Mouse (Mus musculus) CH12.LX (cell line): ENCODE results near the gene Rnd1. TPM values are rescaled to one million over a fixed set of nuclear protein-coding genes. Genes with fewer than 3 reads are reported as not detected.
A peak's percentile ranks its signal among the peaks of the same experiment; 100 is the strongest.

Experiments
- DNase-seq: peaks from one replicate; pipeline ENCODE4 v3.0.0-alpha.2; 2013; ENCODE audit errors: extremely low read depth
- H3K27ac ChIP-seq: 2 replicates; pipeline ENCODE4 v1.5.1; 2012; ENCODE audit warnings: low read depth, mild to moderate bottlenecking, control low read depth, moderate library complexity; ENCODE audit not compliant: insufficient read depth
- H3K27me3 ChIP-seq: replicated peaks from 2 replicates; pipeline ENCODE3; 2012; ENCODE audit warnings: inconsistent platforms
- H3K36me3 ChIP-seq, 2 experiments: replicated peaks in 1 of 2; 2 replicates each; pipeline versions ENCODE3 to v1.6.1; 2012; ENCODE audit warnings: inconsistent platforms in 1 of 2, low read length in 1 of 2, mild to moderate bottlenecking in 1 of 2, mixed read lengths in 1 of 2, moderate library complexity in 1 of 2; ENCODE audit not compliant: control insufficient read depth in 1 of 2, insufficient read depth in 1 of 2
- H3K4me1 ChIP-seq, 2 experiments: 2 replicates each; pipeline ENCODE4 v1.6.1; 2012; ENCODE audit warnings: inconsistent platforms in 1 of 2, moderate library complexity in 1 of 2; ENCODE audit not compliant: insufficient read depth in 2 of 2, control insufficient read depth in 1 of 2
- H3K4me2 ChIP-seq: 2 replicates; pipeline ENCODE4 v1.6.1; 2012; ENCODE audit warnings: low read depth, mild to moderate bottlenecking, control low read depth; ENCODE audit not compliant: poor library complexity, insufficient read depth, severe bottlenecking
- H3K4me3 ChIP-seq, 3 experiments: fragments of 150-350 bp in 1 of 3; sonication (generic) in 1 of 3; replicated peaks in 1 of 3; 2 replicates each; pipeline versions ENCODE3 to v1.5.1; 2011 to 2012; ENCODE audit warnings: low read depth in 2 of 3, low read length in 2 of 3, mild to moderate bottlenecking in 2 of 3, moderate library complexity in 2 of 3, control low read depth in 1 of 3, improper control_type of control experiment in 1 of 3, inconsistent platforms in 1 of 3, mixed read lengths in 1 of 3; ENCODE audit not compliant: poor library complexity in 1 of 3
- H3K79me2 ChIP-seq: replicated peaks from 2 replicates; pipeline ENCODE4 v1.6.1; 2012; ENCODE audit warnings: mild to moderate bottlenecking, moderate library complexity; ENCODE audit not compliant: control insufficient read depth, poor library complexity, insufficient read depth, severe bottlenecking; ENCODE audit errors: extremely low read depth
- H3K9ac ChIP-seq: 2 replicates; pipeline ENCODE4 v1.6.1; 2012; ENCODE audit warnings: low read depth, mild to moderate bottlenecking, control low read depth, moderate library complexity; ENCODE audit not compliant: insufficient read depth
- H3K9me3 ChIP-seq: replicated peaks from 2 replicates; pipeline ENCODE3; 2012; ENCODE audit warnings: low read length, inconsistent platforms, mixed read lengths
- BHLHE40 ChIP-seq: IDR thresholded peaks from 2 replicates; pipeline ENCODE4 v1.6.1; 2011; ENCODE audit warnings: mild to moderate bottlenecking, low read depth, low read length, improper control_type of control experiment
- CHD1 ChIP-seq: IDR thresholded peaks from 2 replicates; pipeline ENCODE4 v1.6.1; 2012; ENCODE audit warnings: low read depth, low read length, improper control_type of control experiment, inconsistent platforms
- CHD2 ChIP-seq: IDR thresholded peaks from 2 replicates; pipeline ENCODE4 v1.6.1; 2011; ENCODE audit warnings: low read length, improper control_type of control experiment
- CTCF ChIP-seq, 2 experiments: IDR thresholded peaks in 1 of 2; conservative IDR thresholded peaks in 1 of 2; 2 replicates each; pipeline ENCODE4 v1.5.1; 2011 to 2012; ENCODE audit warnings: low read depth in 2 of 2, low read length in 2 of 2, improper control_type of control experiment in 1 of 2, inconsistent platforms in 1 of 2, mild to moderate bottlenecking in 1 of 2, moderate library complexity in 1 of 2
- EP300 ChIP-seq: IDR thresholded peaks from 2 replicates; pipeline ENCODE4 v1.6.1; 2011; ENCODE audit warnings: low read length, improper control_type of control experiment
- ETS1 ChIP-seq: conservative IDR thresholded peaks from 2 replicates; pipeline ENCODE4 v1.6.1; 2012; ENCODE audit warnings: low read depth, mild to moderate bottlenecking, inconsistent platforms, low read length, improper control_type of control experiment, moderate library complexity
- MAX ChIP-seq: IDR thresholded peaks from 2 replicates; pipeline ENCODE4 v1.6.1; 2011; ENCODE audit warnings: low read length, improper control_type of control experiment
- MAZ ChIP-seq: IDR thresholded peaks from 2 replicates; pipeline ENCODE4 v1.6.1; 2012; ENCODE audit warnings: low read depth, mild to moderate bottlenecking, inconsistent platforms, low read length, improper control_type of control experiment, moderate library complexity
- NELFE ChIP-seq: IDR thresholded peaks from 2 replicates; pipeline ENCODE4 v1.6.1; 2011; ENCODE audit warnings: low read depth, low read length, improper control_type of control experiment
- PAX5 ChIP-seq: IDR thresholded peaks from 2 replicates; pipeline ENCODE4 v1.6.1; 2012; ENCODE audit warnings: low read length, inconsistent platforms, mixed read lengths
- POLR2A ChIP-seq: IDR thresholded peaks from 2 replicates; pipeline ENCODE4 v1.6.1; 2011; ENCODE audit warnings: low read depth, mild to moderate bottlenecking, improper control_type of control experiment, low read length
- POLR2AphosphoS2 ChIP-seq: IDR thresholded peaks from 2 replicates; pipeline ENCODE4 v1.6.1; 2011; ENCODE audit warnings: low read depth, low read length, improper control_type of control experiment
- RAD21 ChIP-seq: IDR thresholded peaks from 2 replicates; pipeline ENCODE4 v1.6.1; 2011; ENCODE audit warnings: low read depth, mild to moderate bottlenecking, low read length, improper control_type of control experiment, moderate library complexity
- RCOR1 ChIP-seq: conservative IDR thresholded peaks from 2 replicates; pipeline ENCODE4 v1.6.1; 2012; ENCODE audit warnings: low read depth, mild to moderate bottlenecking, inconsistent platforms, low read length, improper control_type of control experiment
- SIN3A ChIP-seq: IDR thresholded peaks from 2 replicates; pipeline ENCODE4 v1.6.1; 2012; ENCODE audit warnings: low read length, improper control_type of control experiment, inconsistent platforms
- SMC3 ChIP-seq: IDR thresholded peaks from 2 replicates; pipeline ENCODE4 v1.6.1; 2011; ENCODE audit warnings: low read depth, low read length, improper control_type of control experiment
- TBP ChIP-seq: conservative IDR thresholded peaks from 2 replicates; pipeline ENCODE4 v1.6.1; 2011; ENCODE audit warnings: low read depth, low read length, improper control_type of control experiment
- TCF12 ChIP-seq: IDR thresholded peaks from 2 replicates; pipeline ENCODE4 v1.6.1; 2014; ENCODE audit warnings: low read depth, mild to moderate bottlenecking, inconsistent platforms, low read length, improper control_type of control experiment
- UBTF ChIP-seq: IDR thresholded peaks from 2 replicates; pipeline ENCODE4 v1.6.1; 2012; ENCODE audit warnings: low read depth, mild to moderate bottlenecking, inconsistent platforms, low read length, improper control_type of control experiment, moderate library complexity
- USF1 ChIP-seq: IDR thresholded peaks from 2 replicates; pipeline ENCODE4 v1.6.1; 2014; ENCODE audit warnings: low read depth, mild to moderate bottlenecking, inconsistent platforms, low read length, improper control_type of control experiment
- USF2 ChIP-seq: conservative IDR thresholded peaks from 2 replicates; pipeline ENCODE4 v1.6.1; 2011; ENCODE audit warnings: low read depth, low read length, improper control_type of control experiment
- ZKSCAN1 ChIP-seq: IDR thresholded peaks from 2 replicates; pipeline ENCODE4 v1.6.1; 2012; ENCODE audit warnings: low read depth, inconsistent platforms, low read length, improper control_type of control experiment, borderline replicate concordance
- ZNF384 ChIP-seq: IDR thresholded peaks from 2 replicates; pipeline ENCODE4 v1.6.1; 2012; ENCODE audit warnings: low read depth, low read length, improper control_type of control experiment, inconsistent platforms
- dilution Hi-C: fragments of 300-500 bp; cut with MboI; formaldehyde crosslinking; loops from 2 replicates; pipeline ENCODE4 v1.14.3; 2020; ENCODE audit warnings: low sequenced_read_pairs; ENCODE audit not compliant: extremely low pct_unique_long_range_greater_than_20kb, extremely low pct_ligation_motif_present
- in situ Hi-C: fragments of 300-500 bp; cut with MboI; formaldehyde crosslinking; loops from 3 replicates; pipeline ENCODE4 v1.14.3; 2019; ENCODE audit warnings: low sequenced_read_pairs, low pct_ligation_motif_present, low pct_unique_long_range_greater_than_20kb, mixed read lengths
- polyA plus RNA-seq: library from polyadenylated mRNA; unstranded; fragments of >175 nt; gene quantifications from 2 replicates; pipeline ENCODE4 v1.2.1, GENCODE M21; 2012; ENCODE audit warnings: low read depth; ENCODE audit not compliant: insufficient read length
- total RNA-seq, 2 experiments: library from RNA; depleted of rRNA; stranded (reverse); fragments of 300-350 nt in 1 of 2; fragments of >200 nt in 1 of 2; gene quantifications; 2 replicates each; pipeline ENCODE4 v1.2.3; 2012 to 2014

Gene Rnd1
- total and polyA plus RNA-seq, 3 experiments, result 6.0 to 9.4 (median 6.3) TPM

DNA sequence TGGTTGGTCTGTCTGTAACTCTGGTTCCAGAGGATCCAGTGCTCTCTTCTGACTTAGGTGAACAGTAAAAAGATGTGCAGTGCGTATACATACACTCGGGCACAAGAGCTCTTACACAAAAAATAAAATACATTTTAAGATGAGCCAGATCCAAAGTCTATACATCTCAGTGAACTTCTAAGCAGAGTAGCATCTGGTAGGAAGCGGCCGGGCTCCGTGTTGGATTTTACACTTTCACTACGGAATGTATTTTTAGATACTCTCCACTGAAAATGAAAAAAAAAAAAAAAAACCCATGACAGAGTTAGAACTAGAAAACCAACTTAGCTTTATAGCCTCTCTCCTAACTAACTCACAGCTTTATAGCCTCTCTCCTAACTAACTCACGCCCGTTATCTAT lies 3.4 kb upstream of the Rnd1 start:
- Histone ChIP-seq H3K27me3 (peaks cover 17% of the 10 kb centered on the region), H3K27ac (no peak overlapping the region), H3K4me3 (no peak overlapping the region), H3K36me3 (no peaks in the 10 kb centered on the region), H3K9me3 (no peaks in the 10 kb centered on the region), H3K4me1 (peaks cover 15 to 49% of the 10 kb centered on the region in 2 experiments), H3K9ac (no peak overlapping the region), H3K79me2 (no peaks in the 10 kb centered on the region), H3K4me2 (no peak overlapping the region)
- TF ChIP-seq PAX5 (no peak), MAX (no peak), SMC3 (no peak)
- no peak for DNase-seq
- in situ Hi-C loops, result no loop called here
- dilution Hi-C loops, result no loop called here

GRCm38 (mm10) chr15:98677977-98678376 lies 716 bp upstream of the Rnd1 start:
- Histone ChIP-seq H3K36me3 (peaks cover 0 to 19% of the 10 kb centered on the region in 2 experiments), H3K79me2 (no peaks in the 10 kb centered on the region), H3K9ac (no peak overlapping the region), H3K4me2 (peak overlapping the region; percentile 65; the same call in 1 of the 2 replicates), H3K9me3 (no peaks in the 10 kb centered on the region), H3K27me3 (peaks cover 17% of the 10 kb centered on the region), H3K27ac (no peak overlapping the region), H3K4me3 (peak overlapping the region in 1 of 3 experiments; percentile 61), H3K4me1 (peaks cover 8 to 31% of the 10 kb centered on the region in 2 experiments)
- in situ Hi-C loops, result no loop called here
- no peak for DNase-seq
- dilution Hi-C loops, result no loop called here
- no peak for TF ChIP-seq RAD21
- no peak for TF ChIP-seq TBP
- TF ChIP-seq MAZ, result no peak
- TF ChIP-seq ZNF384, result no peak
- no peak for TF ChIP-seq UBTF
- no peak for TF ChIP-seq POLR2AphosphoS2
- TF ChIP-seq EP300, result no peak
- no peak for TF ChIP-seq POLR2A
- no peak for TF ChIP-seq ETS1

DNA sequence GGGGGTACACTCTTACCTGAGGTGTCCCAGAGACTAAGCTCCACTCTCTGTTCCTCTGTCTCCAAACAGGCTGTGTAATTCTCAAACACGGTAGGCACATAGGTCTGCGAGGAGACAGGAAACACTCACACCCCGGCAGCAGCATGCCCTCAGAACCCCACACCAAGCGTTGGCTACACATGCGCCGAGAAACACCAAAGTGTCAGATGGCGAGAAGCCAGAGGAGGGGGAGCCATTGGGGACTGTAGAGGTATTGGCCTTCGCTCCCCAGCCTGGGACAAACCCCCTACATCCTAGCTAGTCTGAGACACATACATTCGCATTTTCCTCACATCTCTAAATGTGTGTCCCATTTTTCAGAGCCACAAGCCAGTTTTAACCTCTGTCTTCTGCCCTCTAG lies 790 bp downstream of the Rnd1 start:
- Histone ChIP-seq H3K79me2 (no peaks in the 10 kb centered on the region), H3K9ac (no peak overlapping the region), H3K36me3 (peaks cover 0 to 30% of the 10 kb centered on the region in 2 experiments), H3K27ac (no peak overlapping the region), H3K4me2 (peak overlapping the region; percentile 49), H3K4me1 (peaks cover 14 to 35% of the 10 kb centered on the region in 2 experiments), H3K4me3 (peak overlapping the region in 2 of 3 experiments; percentile 10 to 61)
- DNase-seq, result no peak
- in situ Hi-C loops (no loop called here), dilution Hi-C loops (no loop called here)
- TF ChIP-seq CHD1 (no peak), NELFE (no peak), SIN3A (no peak), BHLHE40 (no peak), CHD2 (no peak), RCOR1 (no peak), TCF12 (no peak), TBP (no peak), POLR2A (no peak), USF1 (no peak), USF2 (no peak), ZKSCAN1 (no peak), RAD21 (no peak), EP300 (no peak), CTCF (conservative IDR thresholded peaks at IDR 0.05 in 1 of 2, IDR thresholded peaks at IDR 0.05 in 1 of 2; ENCODE audit: low read depth in 2 of 2, low read length in 2 of 2) (no peak), PAX5 (no peak)
- TF ChIP-seq, all 38 proteins: peak for 0
- H3K9me3 ChIP-seq, result no peaks in the 10 kb centered on the region
- H3K27me3 ChIP-seq, result peaks cover 7% of the 10 kb centered on the region
